Mouse (Mus musculus) liver, postnatal 0 days (tissue): ENCODE measurements around the gene Coro1c. TPM values are rescaled to one million over a fixed set of nuclear protein-coding genes. Genes with fewer than 3 reads are reported as not detected.

ENCODE experiments used
- ATAC-seq: fragments of 200-750 bp; cut with Nextera tagmentation; 2 replicates; pipeline ENCODE4 v1.8.0; 2017; ENCODE audit warnings: mild to moderate bottlenecking, moderate library complexity
- DNase-seq: peaks from one replicate; pipeline ENCODE4 v3.0.0-alpha.2; 2016
- H3K27ac ChIP-seq: fragments of 300-500 bp; sonication (generic); 2 replicates; pipeline ENCODE4 v1.5.1; 2014; ENCODE audit warnings: antibody characterized with exemption, moderate library complexity, mild to moderate bottlenecking, low read depth
- H3K27me3 ChIP-seq: fragments of 300-500 bp; sonication (generic); 2 replicates; pipeline ENCODE4 v1.6.1; 2014; ENCODE audit warnings: low read length, control low read depth, mixed read lengths; ENCODE audit not compliant: insufficient read depth
- H3K36me3 ChIP-seq: fragments of 300-500 bp; sonication (generic); replicated peaks from 2 replicates; pipeline ENCODE4 v1.6.1; 2014; ENCODE audit warnings: mild to moderate bottlenecking, control low read depth, low read length, moderate library complexity, mixed read lengths; ENCODE audit not compliant: insufficient read depth
- H3K4me1 ChIP-seq: fragments of 300-500 bp; sonication (generic); 2 replicates; pipeline ENCODE4 v1.6.1; 2014; ENCODE audit warnings: antibody characterized with exemption, mild to moderate bottlenecking, control low read depth; ENCODE audit not compliant: insufficient read depth
- H3K4me2 ChIP-seq: fragments of 300-500 bp; sonication (generic); 2 replicates; pipeline ENCODE4 v1.6.1; 2014; ENCODE audit warnings: low read depth, mild to moderate bottlenecking, low read length, moderate library complexity, mixed read lengths
- H3K4me3 ChIP-seq: fragments of 300-500 bp; sonication (generic); 2 replicates; pipeline ENCODE4 v1.5.1; 2014; ENCODE audit warnings: low read depth, low read length
- H3K9ac ChIP-seq: fragments of 300-500 bp; sonication (generic); replicated peaks from 2 replicates; pipeline ENCODE4 v1.6.1; 2014; ENCODE audit warnings: mild to moderate bottlenecking, moderate library complexity
- H3K9me3 ChIP-seq: fragments of 300-500 bp; sonication (generic); 2 replicates; pipeline ENCODE4 v1.6.1; 2016; ENCODE audit warnings: mild to moderate bottlenecking, control low read depth, low read length, mixed read lengths
- CTCF ChIP-seq: sonication (generic); IDR thresholded peaks from 2 replicates; pipeline ENCODE4 v1.5.1; 2016; ENCODE audit warnings: antibody characterized with exemption, low read depth
- EP300 ChIP-seq: IDR thresholded peaks from 2 replicates; pipeline ENCODE4 v1.6.1; 2016; ENCODE audit warnings: antibody characterized with exemption, low read depth, mild to moderate bottlenecking
- WGBS: fragments of 180-500 bp; shearing (Covaris S2); extraction: QIAGEN DNeasy Blood & Tissue Kit; methylation state at CpG from one replicate; pipeline ENCODE4 v1.1.7; 2014; ENCODE audit not compliant: insufficient replicate concordance; 5-methylcytosine and 5-hydroxymethylcytosine counted together
- polyA plus RNA-seq: library from polyadenylated mRNA; unstranded; fragments of >200 nt; fragmentation: Nextera tagmentation; extraction: Ambion mirVana; gene quantifications from 2 replicates; pipeline ENCODE4 v1.2.1, GENCODE M21; 2015

Gene Coro1c
- 23.6 and 27.6 TPM in 2 replicates for polyA plus RNA-seq

DNA sequence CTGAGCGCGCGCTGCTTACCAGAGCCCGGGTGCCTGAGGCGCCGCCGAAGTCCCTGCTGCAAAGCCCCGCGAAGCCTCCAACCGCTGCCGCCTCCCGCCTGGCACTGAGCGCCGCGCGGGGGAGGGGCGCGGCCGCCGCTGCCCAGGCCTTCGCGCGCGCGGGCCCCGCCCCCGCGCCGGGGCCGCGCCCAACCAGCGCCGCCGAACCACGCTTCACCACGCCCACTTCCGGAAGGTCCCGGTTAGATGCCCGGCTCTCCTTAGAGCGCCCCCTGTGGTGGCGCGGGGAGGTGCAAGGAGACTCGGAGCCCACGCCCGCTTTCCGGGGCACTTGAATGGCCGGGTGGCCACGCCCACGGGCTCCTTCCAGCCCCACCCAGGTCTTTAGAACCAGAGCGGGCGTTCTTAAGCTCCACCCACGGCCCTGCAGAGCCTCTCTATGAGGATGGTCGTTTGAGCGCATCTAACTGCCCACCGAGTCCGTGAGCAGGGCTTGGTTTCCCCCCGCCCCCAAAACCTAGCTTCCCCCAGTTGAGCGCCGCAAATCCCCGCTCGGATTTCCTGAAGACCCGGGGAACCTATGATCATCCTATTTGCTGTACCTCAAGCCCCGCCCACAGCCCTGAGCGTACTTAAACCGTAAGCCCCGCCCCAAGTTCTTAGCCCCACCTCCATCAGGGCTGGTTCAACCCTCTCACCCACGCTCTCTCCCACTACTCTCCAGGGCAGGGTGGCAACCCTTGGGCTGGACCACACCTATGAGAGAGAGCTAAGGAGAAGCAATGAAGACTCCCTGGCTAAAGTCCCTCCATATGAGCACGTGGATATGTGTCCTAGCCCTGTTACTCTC is at the start of gene Coro1c:
Coro1c (minus strand) TSS at position 167 of the 850 bp plus-strand sequence.
- Histone ChIP-seq H3K27ac (peak within 1 kb of the TSS; percentile 96), H3K4me3 (peak within 1 kb of the TSS; percentile 82), H3K4me2 (peak within 1 kb of the TSS; percentile 93), H3K9ac (peak within 1 kb of the TSS; percentile 91), H3K36me3 (no peaks in the 10 kb centered on the region), H3K9me3 (no peaks in the 10 kb centered on the region), H3K27me3 (no peaks in the 10 kb centered on the region), H3K4me1 (peaks cover 48% of the 10 kb centered on the region)
- peak; percentile 91 for ATAC-seq
- peak; percentile 100 for DNase-seq
- TF ChIP-seq EP300 (no peak; the same call in 1 of the 2 replicates), CTCF (peak; percentile 94)
- WGBS, result under 1% methylated on average over 51 of the region's 68 CpGs

GRCm38 (mm10) chr5:113956510-113956909 is 48.0 kb upstream of the Coro1c start:
- H3K4me3 ChIP-seq, result no peak overlapping the region
- peak; percentile 64 for ATAC-seq
- H3K36me3 ChIP-seq, result peaks cover 50% of the 10 kb centered on the region
- no peak overlapping the region for H3K27ac ChIP-seq
- H3K27me3 ChIP-seq, result no peaks in the 10 kb centered on the region
- TF ChIP-seq EP300 (no peak), CTCF (peak; percentile 98)
- H3K4me2 ChIP-seq, result no peak overlapping the region
- no peak overlapping the region for H3K9ac ChIP-seq
- WGBS, result 7% methylated on average over 4 of the region's 4 CpGs
- DNase-seq, result peak; percentile 95
- no peaks in the 10 kb centered on the region for H3K9me3 ChIP-seq
- peaks cover 13% of the 10 kb centered on the region; the same call in 1 of the 2 replicates for H3K4me1 ChIP-seq

GRCm38 (mm10) chr5:113955691-113956090 is 47.1 kb upstream of the Coro1c start:
- Histone ChIP-seq H3K27ac (no peak overlapping the region), H3K27me3 (no peaks in the 10 kb centered on the region), H3K36me3 (peaks cover 51% of the 10 kb centered on the region), H3K4me1 (peaks cover 16% of the 10 kb centered on the region; the same call in 1 of the 2 replicates), H3K9me3 (no peaks in the 10 kb centered on the region), H3K4me3 (no peak overlapping the region), H3K4me2 (no peak overlapping the region), H3K9ac (no peak overlapping the region)
- ATAC-seq (no peak), DNase-seq (no peak)
- 75% methylated on average over 8 of the region's 8 CpGs for WGBS
- TF ChIP-seq EP300, result no peak
- no peak for TF ChIP-seq CTCF

- peaks cover 16% of the 10 kb centered on the region; the same call in 1 of the 2 replicates for H3K4me1 ChIP-seq
- TF ChIP-seq CTCF (no peak), EP300 (no peak)
- no peaks in the 10 kb centered on the region for H3K27me3 ChIP-seq
- DNase-seq, result no peak
- no peak overlapping the region for H3K4me3 ChIP-seq
- no peak overlapping the region for H3K9ac ChIP-seq
- WGBS, result 77% methylated on average over 5 of the region's 5 CpGs
- H3K4me2 ChIP-seq, result no peak overlapping the region
- H3K36me3 ChIP-seq, result peaks cover 53% of the 10 kb centered on the region
- no peaks in the 10 kb centered on the region for H3K9me3 ChIP-seq
- H3K27ac ChIP-seq, result no peak overlapping the region
- no peak for ATAC-seq
Measured at GRCm38 (mm10) chr5:113955281-113955680, 46.7 kb upstream of the Coro1c start.

DNA sequence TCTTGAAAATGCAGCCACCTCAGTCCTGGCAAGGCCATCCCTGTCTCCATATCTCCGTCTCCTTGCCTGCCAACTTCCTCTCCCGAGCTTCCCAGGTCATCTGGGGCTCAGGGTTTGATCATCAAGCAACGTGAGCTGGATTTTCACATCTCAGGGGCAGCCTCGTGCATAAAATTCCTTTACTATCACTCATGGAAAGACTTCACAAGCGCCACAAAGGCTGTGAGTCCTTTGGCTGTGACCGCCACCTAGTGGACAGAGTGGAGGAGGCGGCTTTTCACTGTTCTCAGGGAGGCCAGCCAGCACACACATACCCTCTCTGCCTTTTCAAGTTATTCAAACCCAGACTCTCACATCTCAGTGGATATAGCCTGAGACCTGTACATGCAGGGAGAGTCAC is 45.9 kb upstream of the Coro1c start:
- TF ChIP-seq EP300 (no peak), CTCF (peak; percentile 97)
- peaks cover 61% of the 10 kb centered on the region for H3K36me3 ChIP-seq
- peak; percentile 37; the same call in 1 of the 2 replicates for ATAC-seq

DNA sequence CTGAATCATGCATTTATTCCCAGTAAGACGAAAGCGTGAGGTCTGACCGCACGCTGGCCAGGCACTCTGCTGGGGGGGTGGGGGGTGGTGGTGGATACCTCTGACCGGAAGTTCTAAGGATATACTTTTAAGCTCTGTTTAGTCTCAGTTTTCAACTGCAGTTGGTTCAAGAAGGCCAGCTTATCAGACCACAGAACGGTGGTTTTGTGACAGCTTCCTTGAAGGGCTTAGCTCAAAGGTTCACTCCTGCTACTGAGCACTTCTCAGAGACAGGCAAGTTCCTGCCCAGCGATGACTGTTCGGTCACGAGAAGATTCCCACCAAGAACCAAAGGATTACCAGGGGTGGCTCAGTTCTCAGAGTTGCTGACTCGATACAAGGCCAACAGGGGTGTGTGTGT is 44.0 kb upstream of the Coro1c start:
- Histone ChIP-seq H3K9me3 (no peaks in the 10 kb centered on the region), H3K36me3 (peaks cover 60% of the 10 kb centered on the region), H3K4me3 (no peak overlapping the region), H3K4me1 (peaks cover 16% of the 10 kb centered on the region; the same call in 1 of the 2 replicates), H3K27ac (peak overlapping the region; percentile 48; the same call in 1 of the 2 replicates), H3K27me3 (no peaks in the 10 kb centered on the region), H3K4me2 (0 out of 2 replicates have a peak overlapping the region, but pooled peaks have one; percentile 12), H3K9ac (no peak overlapping the region)
- ATAC-seq (0 out of 2 replicates have a peak, but pooled peaks have one; percentile 20), DNase-seq (no peak)
- no peak for TF ChIP-seq CTCF
- TF ChIP-seq EP300, result no peak
- WGBS, result 31% methylated on average over 10 of the region's 10 CpGs

More for the DNA sequence above, 45.9 kb upstream of the Coro1c start:
- Histone ChIP-seq H3K4me3 (no peak overlapping the region), H3K4me1 (peaks cover 16% of the 10 kb centered on the region; the same call in 1 of the 2 replicates), H3K4me2 (no peak overlapping the region), H3K27ac (no peak overlapping the region), H3K27me3 (no peaks in the 10 kb centered on the region), H3K9me3 (no peaks in the 10 kb centered on the region), H3K9ac (no peak overlapping the region)
- WGBS, result 15% methylated on average over 7 of the region's 7 CpGs
- peak; percentile 85 for DNase-seq
